Mouse (Mus musculus): ENCODE measurements at regions not wholly inside any gene's neighbourhood (a gene's known extent, or its start where the extent isn't known, plus 50 kb on each side); places are given as distances from the start of the nearest gene placed in this dataset.

DNA sequence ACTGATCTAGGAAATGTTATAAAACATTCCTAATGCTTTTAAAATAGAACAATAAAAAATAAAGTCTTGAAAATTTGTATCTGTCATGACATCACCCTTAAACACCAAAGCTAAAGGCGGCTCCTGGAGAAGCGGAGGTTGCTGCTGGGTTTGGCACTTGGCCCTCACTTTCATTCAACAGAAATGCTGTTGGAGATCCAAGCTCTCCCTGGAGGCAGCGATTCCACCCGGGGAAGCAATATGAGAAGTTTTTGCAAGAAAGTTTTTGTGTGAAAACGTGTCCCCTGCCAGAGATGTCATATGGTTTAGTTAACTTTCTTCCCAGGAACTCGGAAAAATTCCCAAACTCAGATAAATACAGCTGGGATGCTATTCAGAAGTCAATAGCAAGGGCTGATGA, 51.5 kb upstream of the Map4k3 start:
- TF ChIP-seq EP300 (IDR thresholded peaks at IDR 0.05; ENCODE audit: insufficient read depth, low read depth, low read length): no peak
- no peak for TF ChIP-seq CTCF (IDR thresholded peaks at IDR 0.05)
- TF ChIP-seq POLR2A (IDR thresholded peaks at IDR 0.05; ENCODE audit: insufficient read depth, low read depth, low read length): no peak

Data from heart, adult 2 months (tissue).